Comparison of ENCODE assay signal across 15 mouse cellular contexts in genomic region chr17:83220954-83221538, GRCm38 (mm10). TPM values are rescaled to one million over a fixed set of nuclear protein-coding genes. Genes with fewer than 3 reads are reported as not detected.
DNase-seq lines count a peak whose midpoint lies in the region; ATAC-seq and TF ChIP-seq lines count a peak whose summit lies in the region.
"Had no signal": no experiment of that assay in that cellular context is flagged by ENCODE, and none has a peak within 500 bp of the region (broad histone marks: within the 10 kb centered on the region; RNA-seq: fewer than 3 reads in every experiment).

No protein-coding gene starts in this region.

- peak overlapping the region; percentile 12 for H3K4me3 ChIP-seq in heart, embryonic 15.5 days
- H3K4me3 ChIP-seq in myocyte: no peak overlapping the region
- H3K4me3 ChIP-seq: embryonic facial prominence, embryonic 12.5 days had no signal

- peaks cover 3% of the 10 kb centered on the region for H3K79me2 ChIP-seq in myocyte (ENCODE audit: control insufficient read depth, insufficient read depth)

- no peak overlapping the region for H3ac ChIP-seq in myocyte (ENCODE audit: control insufficient read depth, insufficient read length)

- peak; percentile 98 for DNase-seq in heart, adult 11 months
- DNase-seq in heart, postnatal 25 days (ENCODE audit: low spot score): no peak
- peak; percentile 84 for DNase-seq in gastrocnemius, postnatal 25 days
- DNase-seq in thymus, postnatal 14 days: no peak
- no peak for DNase-seq in right cerebral cortex, postnatal 36 days (ENCODE audit: low spot score in 2 of 2)
- DNase-seq in left cerebral cortex, postnatal 25 days (ENCODE audit: low spot score in 2 of 2): no peak
- DNase-seq: cerebellum, adult 2 months; forebrain, postnatal 0 days; kidney, adult 18-20 months; midbrain, embryonic 14.5 days; right cerebral cortex, postnatal 14 days had no signal

- peak overlapping the region; percentile 96 for H3K27ac ChIP-seq in heart, embryonic 15.5 days

- peak; percentile 66; the same call in 1 of the 2 replicates for ATAC-seq in heart, embryonic 15.5 days (replicated peaks; ENCODE audit: insufficient number of reproducible peaks, insufficient read depth, low FRiP score, low read depth)
- ATAC-seq: forebrain, postnatal 0 days had no signal

- no peaks in the 10 kb centered on the region for H3K9me3 ChIP-seq in heart, embryonic 15.5 days (replicated peaks)
- H3K9me3 ChIP-seq: embryonic facial prominence, embryonic 12.5 days had no signal

- H3K27me3 ChIP-seq in heart, embryonic 15.5 days: no peaks in the 10 kb centered on the region
- H3K27me3 ChIP-seq in myocyte (ENCODE audit: control insufficient read depth, insufficient read depth, insufficient read length): no peaks in the 10 kb centered on the region

- H3K9ac ChIP-seq in heart, embryonic 15.5 days: peak overlapping the region; percentile 18
- H3K9ac ChIP-seq: embryonic facial prominence, embryonic 12.5 days; forebrain, postnatal 0 days had no signal

- peak overlapping the region; percentile 95 for H3K4me2 ChIP-seq in heart, embryonic 15.5 days
- H3K4me2 ChIP-seq in myocyte (ENCODE audit: low read depth): no peak overlapping the region
- H3K4me2 ChIP-seq: embryonic facial prominence, embryonic 12.5 days; liver, embryonic 11.5 days had no signal

- peaks cover 70% of the 10 kb centered on the region for H3K4me1 ChIP-seq in heart, embryonic 15.5 days (replicated peaks)

- intact Hi-C loops in heart, postnatal 25 days (cut with DNase I): no loop called here
- intact Hi-C loops in left cerebral cortex, postnatal 25 days (cut with DNase I): no loop called here

- H3K36me3 ChIP-seq in heart, embryonic 15.5 days: peaks cover 40% of the 10 kb centered on the region
- H3K36me3 ChIP-seq in myocyte (ENCODE audit: control insufficient read depth, insufficient read depth): no peaks in the 10 kb centered on the region

- 40% methylated on average over 18 of the region's 18 CpGs for WGBS in heart, embryonic 15.5 days

- no peak for TF ChIP-seq POLR2A in myocyte (IDR thresholded peaks at IDR 0.05; ENCODE audit: insufficient read length, low read depth)

TF ChIP-seq in myocyte, 11 proteins besides CTCF, POLR2A, EP300 and RAD21:
- no peak for TF ChIP-seq SRF (IDR thresholded peaks at IDR 0.05; ENCODE audit: control insufficient read depth, insufficient read length, low read depth)
- no peak for TF ChIP-seq POLR2AphosphoS2 (IDR thresholded peaks at IDR 0.05; ENCODE audit: insufficient read length, low read depth)
- no peak for TF ChIP-seq USF1 (IDR thresholded peaks at IDR 0.05; ENCODE audit: low read depth)
- no peak for TF ChIP-seq TCF3 (IDR thresholded peaks at IDR 0.05; ENCODE audit: insufficient read length, low read depth)
- TF ChIP-seq CEBPB (IDR thresholded peaks at IDR 0.05; ENCODE audit: insufficient read depth, poor library complexity, severe bottlenecking): no peak
- no peak for TF ChIP-seq MAX (IDR thresholded peaks at IDR 0.05; ENCODE audit: low read depth)
- TF ChIP-seq REST (IDR thresholded peaks at IDR 0.05; ENCODE audit: insufficient read depth, insufficient read length): no peak
- peak in 2 of 3 experiments; percentile 30 to 50 for TF ChIP-seq MYOG (IDR thresholded peaks at IDR 0.05; ENCODE audit: control insufficient read depth in 1 of 3, insufficient read depth in 1 of 3, insufficient read length in 2 of 3, low read depth in 2 of 3)
- no peak for TF ChIP-seq E2F4 (IDR thresholded peaks at IDR 0.05; ENCODE audit: insufficient read depth)
- no peak for TF ChIP-seq TCF12 (IDR thresholded peaks at IDR 0.05; ENCODE audit: insufficient read depth, poor library complexity, severe bottlenecking)
- TF ChIP-seq MYOD1 (IDR thresholded peaks at IDR 0.05; ENCODE audit: control insufficient read depth in 1 of 3, insufficient read length in 2 of 3, low read depth in 2 of 3): peak in 1 of 3 experiments; percentile 35
TF ChIP-seq in myocyte: peak in this region for 2.

RNA-seq across cellular contexts. Expression of gene Pkdcc, which starts 6.0 kb away (rescaled TPM):
- 10 to 100 TPM; 48.6 to 48.7 TPM for total RNA-seq in heart, postnatal 25 days (2021)
- 10 to 100 TPM; 51.3 to 98.7 TPM for total RNA-seq in gastrocnemius, postnatal 25 days (2021)
- polyA plus RNA-seq in heart, embryonic 15.5 days (2015; fragmentation: Nextera tagmentation; extraction: Ambion mirVana): 10.7 and 20.2 TPM in 2 replicates
- polyA plus RNA-seq in myocyte (2012; fragmentation: generic; extraction: Trizol): 14.1 TPM
- 10 to 100 TPM; 14.0 to 14.4 TPM for total RNA-seq in left cerebral cortex, postnatal 25 days (2021)

Comparison
In these comparisons a context has a peak if more than half of its experiments do, and no peak if none do; other contexts are left out.
1. DNase-seq: peak in heart, adult 11 months (single experiment) and gastrocnemius, postnatal 25 days (single experiment); none in heart, postnatal 25 days (single experiment), thymus, postnatal 14 days (single experiment), right cerebral cortex, postnatal 36 days (0 of 2) and left cerebral cortex, postnatal 25 days (0 of 2).